Mouse (Mus musculus) skeletal muscle tissue, adult 2 months (tissue): ENCODE results near the gene Sfn.

ENCODE experiments used
- DNase-seq: peaks from one replicate; pipeline ENCODE4 v3.0.0-alpha.2; 2012; ENCODE audit warnings: low read depth, low spot score

The Sfn gene

GRCm38 (mm10) chr4:133583690-133584058 is 18.3 kb downstream of the Sfn start:
- DNase-seq = no peak

- no peak for DNase-seq
Observed at GRCm38 (mm10) chr4:133577983-133578382, 24.0 kb downstream of the Sfn start.

GRCm38 (mm10) chr4:133574843-133575202 is 27.1 kb downstream of the Sfn start:
- no peak for DNase-seq

- peak; percentile 86 for DNase-seq
Observed at GRCm38 (mm10) chr4:133574070-133574842, 27.7 kb downstream of the Sfn start, which contains the start of gene Gpatch3. Gpatch3 (plus strand) TSS chr4:133574745.

GRCm38 (mm10) chr4:133570066-133570466 is 31.9 kb downstream of the Sfn start:
- DNase-seq = no peak

- no peak for DNase-seq
Observed at GRCm38 (mm10) chr4:133569291-133570065, 32.5 kb downstream of the Sfn start.

GRCm38 (mm10) chr4:133567251-133567650 is 34.7 kb downstream of the Sfn start:
- no peak for DNase-seq

GRCm38 (mm10) chr4:133563123-133563571 is 38.8 kb downstream of the Sfn start:
- DNase-seq = no peak

GRCm38 (mm10) chr4:133561622-133562021 is 40.3 kb downstream of the Sfn start:
- no peak for DNase-seq

GRCm38 (mm10) chr4:133559846-133560245 is 42.1 kb downstream of the Sfn start:
- DNase-seq = no peak

- no peak for DNase-seq
Observed at GRCm38 (mm10) chr4:133557041-133557717, 44.8 kb downstream of the Sfn start.

GRCm38 (mm10) chr4:133553448-133554330 is 48.3 kb downstream of the Sfn start:
- no peak for DNase-seq

GRCm38 (mm10) chr4:133552768-133553447 is 49.1 kb downstream of the Sfn start, which contains the start of gene Nr0b2:
Nr0b2 (plus strand) TSS chr4:133553376.
- DNase-seq = no peak

- DNase-seq = no peak
Observed at GRCm38 (mm10) chr4:133552029-133552428, 49.9 kb downstream of the Sfn start.
